Mouse (Mus musculus) stomach, embryonic 16.5 days (tissue): Measurements from ENCODE around the gene C2cd5. TPM values are rescaled to one million over a fixed set of nuclear protein-coding genes. Genes with fewer than 3 reads are reported as not detected.

Experiments used
- ATAC-seq: fragments of 200-750 bp; cut with Nextera tagmentation; 2 replicates; pipeline ENCODE4 v1.8.0; 2017; ENCODE audit warnings: moderate number of reproducible peaks, moderate TSS enrichment; ENCODE audit not compliant: insufficient read depth, low FRiP score
- H3K27ac ChIP-seq: fragments of 300-500 bp; sonication (generic); 2 replicates; pipeline ENCODE4 v1.5.1; 2014; ENCODE audit warnings: low read length
- H3K27me3 ChIP-seq: fragments of 300-500 bp; sonication (generic); 2 replicates; pipeline ENCODE4 v1.6.1; 2014; ENCODE audit warnings: low read length, control low read depth, mixed read lengths; ENCODE audit not compliant: control insufficient read depth, insufficient read depth
- H3K36me3 ChIP-seq: fragments of 300-500 bp; sonication (generic); 2 replicates; pipeline ENCODE4 v1.6.1; 2014; ENCODE audit warnings: low read length; ENCODE audit not compliant: control insufficient read depth, insufficient read depth
- H3K4me1 ChIP-seq: fragments of 300-500 bp; sonication (generic); 2 replicates; pipeline ENCODE4 v1.6.1; 2014; ENCODE audit warnings: low read length, control low read depth, mixed read lengths; ENCODE audit not compliant: control insufficient read depth, insufficient read depth
- H3K4me2 ChIP-seq: fragments of 300-500 bp; sonication (generic); 2 replicates; pipeline ENCODE4 v1.6.1; 2014; ENCODE audit warnings: low read depth, low read length, mixed read lengths
- H3K4me3 ChIP-seq: fragments of 300-500 bp; sonication (generic); replicated peaks from 2 replicates; pipeline ENCODE4 v1.5.1; 2014; ENCODE audit warnings: mild to moderate bottlenecking, low read length
- H3K9ac ChIP-seq: fragments of 300-500 bp; sonication (generic); 2 replicates; pipeline ENCODE4 v1.6.1; 2014; ENCODE audit warnings: low read length
- H3K9me3 ChIP-seq: fragments of 300-500 bp; sonication (generic); replicated peaks from 2 replicates; pipeline ENCODE4 v1.6.1; 2016; ENCODE audit warnings: low read length, control low read depth; ENCODE audit not compliant: control insufficient read depth
- WGBS: fragments of 180-500 bp; shearing (Covaris S2); extraction: QIAGEN DNeasy Blood & Tissue Kit; methylation state at CpG from one replicate; pipeline ENCODE4 v1.1.7; 2014; 5-methylcytosine and 5-hydroxymethylcytosine counted together
- polyA plus RNA-seq: library from polyadenylated mRNA; unstranded; fragments of >200 nt; fragmentation: Nextera tagmentation; extraction: Ambion mirVana; gene quantifications from 2 replicates; pipeline ENCODE4 v1.2.1, GENCODE M21; 2015

The C2cd5 gene
- polyA plus RNA-seq, 1 experiment from 2014 or later, result 23.5 TPM

DNA sequence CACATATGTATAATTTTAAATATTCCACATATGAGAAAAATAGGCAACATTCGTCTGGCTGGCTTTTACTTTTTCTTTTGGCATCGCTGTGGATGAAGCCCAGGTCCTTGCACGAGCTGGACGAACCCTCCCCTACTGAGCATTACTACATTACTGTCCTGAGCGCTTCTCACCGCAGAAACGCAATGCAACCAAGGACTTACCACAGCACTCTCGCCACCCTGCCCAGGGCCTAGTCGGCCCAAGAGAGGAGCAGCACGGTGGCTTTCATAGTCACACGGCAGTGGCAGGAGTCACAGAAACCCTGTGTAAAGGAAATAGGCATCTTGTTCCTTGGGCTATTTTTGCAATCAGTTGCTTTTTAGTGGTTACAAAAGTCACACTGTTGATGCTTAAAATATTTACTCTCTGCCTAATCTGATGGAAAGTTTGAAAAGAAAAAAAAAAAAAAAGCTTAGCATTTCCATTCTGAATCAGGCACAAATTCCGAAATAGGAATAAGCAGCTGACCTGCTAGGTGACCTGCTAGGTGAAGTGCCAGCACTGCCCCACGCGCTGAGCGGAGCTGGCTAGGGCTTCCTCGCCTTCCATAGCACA lies 9.8 kb upstream of the C2cd5 start:
- Histone ChIP-seq H3K27ac (no peak overlapping the region), H3K4me3 (no peak overlapping the region), H3K9ac (no peak overlapping the region), H3K9me3 (no peaks in the 10 kb centered on the region), H3K36me3 (no peaks in the 10 kb centered on the region), H3K4me2 (no peak overlapping the region), H3K4me1 (no peaks in the 10 kb centered on the region), H3K27me3 (no peaks in the 10 kb centered on the region)
- ATAC-seq, result no peak
- WGBS, result 65% methylated on average over 16 of the region's 16 CpGs

DNA sequence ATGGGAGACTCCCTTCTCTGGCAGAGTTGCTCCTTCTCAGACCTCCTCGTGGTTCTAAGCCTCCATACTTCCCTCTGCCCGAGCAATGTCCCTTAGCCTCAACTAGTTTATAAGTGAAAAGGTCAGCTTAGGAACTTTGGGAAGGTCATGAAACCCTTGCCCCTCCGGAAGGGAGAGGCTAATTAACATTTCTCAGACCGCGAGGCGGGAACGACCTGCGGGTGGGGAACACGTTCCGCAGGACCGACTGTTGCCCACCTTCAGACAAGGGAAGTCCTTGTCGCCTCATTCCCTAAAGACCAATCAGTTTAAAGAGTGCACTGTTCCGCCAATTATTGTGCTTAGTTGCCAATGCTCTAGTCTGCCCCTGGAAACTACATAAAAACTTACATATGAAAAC lies 8.1 kb upstream of the C2cd5 start:
- Histone ChIP-seq H3K4me1 (no peaks in the 10 kb centered on the region), H3K27ac (no peak overlapping the region), H3K4me2 (no peak overlapping the region), H3K4me3 (no peak overlapping the region), H3K9me3 (0 out of 2 replicates have a peak, but pooled peaks cover 4% of the 10 kb centered on the region), H3K36me3 (no peaks in the 10 kb centered on the region), H3K9ac (no peak overlapping the region), H3K27me3 (no peaks in the 10 kb centered on the region)
- WGBS, result 77% methylated on average over 13 of the region's 13 CpGs
- ATAC-seq, result no peak

DNA sequence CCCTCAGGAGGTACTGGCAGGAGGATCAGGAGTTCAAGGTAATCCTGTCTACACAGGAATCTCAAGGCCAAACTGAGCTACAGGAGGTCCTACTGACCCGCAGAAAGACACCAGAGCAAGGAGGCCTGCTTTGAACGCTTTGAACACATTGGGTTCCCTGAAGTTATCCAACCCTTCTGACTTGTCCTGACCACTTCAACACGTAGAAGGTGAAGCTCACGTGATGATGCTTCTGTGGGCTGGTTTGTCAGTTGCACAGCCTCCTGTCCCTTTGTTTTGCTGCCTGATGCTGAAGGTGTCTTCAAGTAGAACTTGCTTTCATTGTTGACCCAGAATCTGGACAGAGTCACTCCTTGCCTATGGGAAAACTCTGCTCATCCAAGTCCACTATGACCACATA lies 7.7 kb upstream of the C2cd5 start:
- H3K9ac ChIP-seq, result no peak overlapping the region
- H3K9me3 ChIP-seq, result 0 out of 2 replicates have a peak, but pooled peaks cover 4% of the 10 kb centered on the region
- no peaks in the 10 kb centered on the region for H3K36me3 ChIP-seq
- no peak overlapping the region for H3K4me2 ChIP-seq
- ATAC-seq, result no peak
- no peaks in the 10 kb centered on the region for H3K27me3 ChIP-seq
- H3K4me1 ChIP-seq, result no peaks in the 10 kb centered on the region
- H3K4me3 ChIP-seq, result no peak overlapping the region
- no peak overlapping the region for H3K27ac ChIP-seq
- 88% methylated on average over 4 of the region's 4 CpGs for WGBS

DNA sequence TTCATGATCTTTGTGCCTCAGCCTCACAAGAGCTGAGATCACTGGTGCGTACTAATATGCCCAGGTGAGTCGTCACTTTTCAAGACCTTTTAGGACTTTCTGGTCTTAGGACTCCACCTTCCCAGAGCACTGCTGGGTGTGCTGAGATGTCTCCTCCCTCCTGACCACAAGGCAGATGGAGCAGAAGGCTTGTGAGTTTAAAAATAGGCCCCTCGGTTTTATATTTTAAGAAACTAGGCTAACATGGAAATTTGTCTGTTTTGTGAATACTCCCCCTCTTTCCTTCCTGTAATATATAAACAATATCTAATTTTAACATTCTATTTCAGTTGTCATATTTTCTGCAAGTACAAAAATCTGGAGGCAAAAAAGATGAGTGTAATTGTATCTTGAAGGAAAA lies 5.8 kb upstream of the C2cd5 start:
- H3K9me3 ChIP-seq, result 0 out of 2 replicates have a peak, but pooled peaks cover 4% of the 10 kb centered on the region
- no peak overlapping the region for H3K4me3 ChIP-seq
- no peak overlapping the region for H3K27ac ChIP-seq
- H3K4me2 ChIP-seq, result no peak overlapping the region
- H3K4me1 ChIP-seq, result no peaks in the 10 kb centered on the region
- no peaks in the 10 kb centered on the region for H3K27me3 ChIP-seq
- no peaks in the 10 kb centered on the region for H3K36me3 ChIP-seq
- H3K9ac ChIP-seq, result no peak overlapping the region
- ATAC-seq, result no peak
- 74% methylated on average over 3 of the region's 3 CpGs for WGBS

DNA sequence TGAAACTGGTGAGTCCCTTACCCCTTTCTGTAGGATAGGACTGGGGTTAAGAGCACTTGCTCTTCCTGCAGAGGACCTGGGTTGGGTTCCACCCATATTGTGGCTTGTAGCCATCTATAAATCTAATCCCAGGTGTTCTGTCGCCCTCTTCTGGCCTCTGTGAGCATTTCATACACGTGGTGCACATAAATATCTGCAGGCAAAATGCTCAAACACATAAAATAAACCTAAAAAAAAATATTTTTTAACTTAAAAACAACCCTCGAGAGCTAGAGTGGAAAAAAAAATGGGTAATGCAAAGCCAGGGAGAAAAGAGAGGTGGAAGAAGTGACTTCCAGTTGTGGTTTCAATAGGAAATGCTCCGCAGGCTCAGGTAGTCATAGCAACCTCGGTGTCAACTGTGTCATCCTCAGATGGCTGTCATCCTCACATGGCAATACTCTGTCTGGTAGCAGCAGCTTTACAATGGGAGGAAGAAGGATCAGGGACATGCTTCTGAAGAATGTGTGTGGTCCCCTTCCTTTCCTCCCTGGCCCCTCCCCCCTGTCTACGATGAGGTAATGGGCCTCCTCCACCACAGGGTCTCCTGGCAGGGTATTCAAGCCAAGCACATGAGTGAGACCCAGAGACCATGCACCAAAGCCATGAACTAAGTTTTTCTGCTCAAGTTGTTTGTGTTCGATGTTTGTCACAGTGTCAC lies 4.2 kb upstream of the C2cd5 start:
- H3K4me2 ChIP-seq, result no peak overlapping the region
- no peak overlapping the region for H3K9ac ChIP-seq
- H3K27ac ChIP-seq, result no peak overlapping the region
- no peak overlapping the region for H3K4me3 ChIP-seq
- ATAC-seq, result no peak
- WGBS, result 69% methylated on average over 7 of the region's 7 CpGs
- H3K9me3 ChIP-seq, result 0 out of 2 replicates have a peak, but pooled peaks cover 4% of the 10 kb centered on the region
- H3K4me1 ChIP-seq, result no peaks in the 10 kb centered on the region
- no peaks in the 10 kb centered on the region for H3K27me3 ChIP-seq
- no peaks in the 10 kb centered on the region for H3K36me3 ChIP-seq

DNA sequence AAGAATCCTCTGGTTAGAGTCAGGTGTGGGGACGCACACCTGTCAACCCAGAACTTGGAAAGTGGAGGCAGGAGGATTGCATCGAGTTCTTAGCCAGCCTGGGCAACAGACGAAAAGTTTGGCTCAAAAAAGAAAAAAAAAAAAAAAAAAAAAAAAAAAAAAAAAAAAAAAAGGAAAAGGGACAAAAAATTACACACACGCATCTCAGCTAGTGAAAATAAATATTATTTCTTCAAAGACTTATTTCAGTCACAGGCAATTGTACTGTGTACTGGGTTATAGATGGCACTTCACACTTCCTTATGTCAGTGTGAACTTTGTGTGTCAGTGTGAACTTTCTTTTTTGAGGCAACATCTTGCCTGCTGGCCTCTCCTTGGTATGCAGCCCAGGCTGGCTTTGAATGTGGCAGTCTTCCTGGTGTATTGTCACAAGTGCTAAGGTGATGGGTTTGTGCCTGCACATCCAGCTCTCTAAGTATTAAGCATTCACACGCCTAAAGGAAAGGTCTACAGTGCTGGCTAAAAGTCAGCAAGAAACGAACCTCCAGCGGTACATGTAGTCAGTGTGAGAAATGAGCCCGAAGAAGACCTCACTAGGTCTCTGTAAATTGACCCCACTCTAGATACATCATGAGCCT lies 656 bp upstream of the C2cd5 start:
- no peaks in the 10 kb centered on the region for H3K36me3 ChIP-seq
- no peak overlapping the region for H3K27ac ChIP-seq
- H3K4me2 ChIP-seq, result peak overlapping the region; percentile 80
- H3K9ac ChIP-seq, result peak overlapping the region; percentile 87
- ATAC-seq, result no peak
- 37% methylated on average over 8 of the region's 8 CpGs for WGBS
- H3K4me3 ChIP-seq, result peak overlapping the region; percentile 89
- no peaks in the 10 kb centered on the region for H3K27me3 ChIP-seq
- 0 out of 2 replicates have a peak, but pooled peaks cover 4% of the 10 kb centered on the region for H3K9me3 ChIP-seq
- H3K4me1 ChIP-seq, result no peaks in the 10 kb centered on the region

DNA sequence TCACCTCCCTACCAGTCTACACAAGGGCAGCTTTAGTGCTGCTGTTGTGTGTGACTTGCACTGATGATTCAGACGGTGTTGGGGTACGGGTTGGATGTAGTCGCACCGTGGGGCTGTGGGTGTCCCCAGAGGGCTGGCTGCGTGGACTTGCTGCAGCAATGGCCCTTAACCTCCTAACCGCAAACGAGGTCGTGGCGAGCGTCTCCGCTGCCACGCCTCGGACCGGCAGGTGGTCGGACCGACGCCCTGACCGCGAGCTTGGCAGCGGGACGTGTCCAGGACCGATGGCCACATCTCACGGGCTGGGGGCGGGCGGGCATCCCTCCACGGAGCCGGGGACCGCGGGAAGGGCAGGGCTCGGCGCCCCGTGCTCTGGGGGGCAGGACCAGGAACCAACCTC lies 660 bp downstream of the C2cd5 start:
- peak; percentile 63 for ATAC-seq
- 0 out of 2 replicates have a peak, but pooled peaks cover 4% of the 10 kb centered on the region for H3K9me3 ChIP-seq
- H3K27ac ChIP-seq, result peak overlapping the region; percentile 91
- no peaks in the 10 kb centered on the region for H3K4me1 ChIP-seq
- H3K4me2 ChIP-seq, result peak overlapping the region; percentile 83
- no peaks in the 10 kb centered on the region for H3K27me3 ChIP-seq
- WGBS, result under 1% methylated on average over 32 of the region's 32 CpGs
- H3K4me3 ChIP-seq, result peak overlapping the region; percentile 89
- H3K9ac ChIP-seq, result peak overlapping the region; percentile 87
- H3K36me3 ChIP-seq, result no peaks in the 10 kb centered on the region

DNA sequence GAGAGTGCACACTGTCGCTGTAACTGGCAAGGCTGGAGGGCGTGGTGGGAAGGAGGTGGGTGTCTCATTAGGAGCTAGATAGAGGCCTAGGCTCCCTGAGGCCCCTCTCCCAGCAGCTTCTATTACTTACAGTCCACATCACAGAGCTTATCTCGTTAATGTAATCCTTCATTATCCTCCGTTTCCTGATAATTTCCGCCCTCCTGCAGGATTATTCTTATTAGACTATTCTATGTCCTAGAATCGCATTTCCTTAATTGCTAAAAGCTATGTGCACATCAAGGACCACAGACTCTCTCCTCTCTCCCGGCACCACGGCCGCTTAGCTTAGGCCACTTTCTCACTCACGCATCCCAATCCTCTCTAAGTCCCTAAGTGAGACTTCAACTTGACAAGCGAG lies 4.8 kb downstream of the C2cd5 start:
- WGBS, result 86% methylated on average over 11 of the region's 11 CpGs
- ATAC-seq, result no peak

DNA sequence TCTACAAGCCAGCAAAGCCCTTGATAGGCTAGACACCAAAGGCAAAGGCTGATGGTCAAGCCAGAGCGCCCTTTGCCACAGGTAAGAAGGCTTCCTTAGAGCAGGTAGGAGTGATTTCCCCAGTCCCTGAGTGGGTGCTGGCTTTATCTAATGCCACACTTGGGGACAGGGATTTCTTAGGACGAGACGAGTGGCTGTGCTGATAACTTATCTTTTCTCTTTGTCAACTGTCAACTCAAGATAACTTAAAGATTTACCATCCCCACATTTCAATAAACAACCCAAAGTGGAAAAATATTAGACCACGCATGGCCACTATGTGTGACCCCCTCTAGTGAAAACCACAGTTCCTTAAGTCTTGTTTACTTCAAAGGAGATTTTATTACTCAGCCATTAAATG lies 7.1 kb downstream of the C2cd5 start:
- Histone ChIP-seq H3K4me1 (no peaks in the 10 kb centered on the region), H3K4me3 (no peak overlapping the region), H3K27ac (no peak overlapping the region), H3K36me3 (no peaks in the 10 kb centered on the region), H3K27me3 (no peaks in the 10 kb centered on the region), H3K9ac (no peak overlapping the region), H3K9me3 (no peaks in the 10 kb centered on the region), H3K4me2 (no peak overlapping the region)
- 57% methylated on average over 4 of the region's 4 CpGs for WGBS
- ATAC-seq, result no peak

More for the DNA sequence above, 4.8 kb downstream of the C2cd5 start:
- Histone ChIP-seq H3K27me3 (no peaks in the 10 kb centered on the region), H3K4me1 (no peaks in the 10 kb centered on the region), H3K4me3 (no peak overlapping the region), H3K9me3 (no peaks in the 10 kb centered on the region), H3K9ac (no peak overlapping the region), H3K36me3 (no peaks in the 10 kb centered on the region), H3K4me2 (no peak overlapping the region), H3K27ac (no peak overlapping the region)
